Mouse (Mus musculus): ENCODE measurements at regions not wholly inside any gene's neighbourhood (a gene's known extent, or its start where the extent isn't known, plus 50 kb on each side); places are given as distances from the start of the nearest gene placed in this dataset.

- DNase-seq: no peak
Observed at GRCm38 (mm10) chr10:107198460-107198859, 73.0 kb upstream of the Lin7a start.

- no peak for DNase-seq
Observed at GRCm38 (mm10) chr10:107201051-107201450, 70.4 kb upstream of the Lin7a start.

GRCm38 (mm10) chr10:107205085-107205717 is 66.3 kb upstream of the Lin7a start:
- peak; percentile 1 for DNase-seq

GRCm38 (mm10) chr10:107209927-107210326 is 61.6 kb upstream of the Lin7a start:
- no peak for DNase-seq

- DNase-seq: no peak
Observed at GRCm38 (mm10) chr10:107213071-107213470, 58.4 kb upstream of the Lin7a start.

GRCm38 (mm10) chr10:107213541-107214340 is 57.7 kb upstream of the Lin7a start:
- no peak for DNase-seq

GRCm38 (mm10) chr10:107214741-107215230 is 56.7 kb upstream of the Lin7a start:
- no peak for DNase-seq

- no peak for DNase-seq
Observed at GRCm38 (mm10) chr10:107215611-107216520, 55.6 kb upstream of the Lin7a start.

- DNase-seq: no peak
Observed at GRCm38 (mm10) chr10:107216756-107217155, 54.7 kb upstream of the Lin7a start.

- DNase-seq: no peak
Observed at GRCm38 (mm10) chr10:107217376-107218235, 53.9 kb upstream of the Lin7a start.

- DNase-seq: no peak
Observed at GRCm38 (mm10) chr10:107218861-107219430, 52.5 kb upstream of the Lin7a start.

- DNase-seq: no peak
Observed at GRCm38 (mm10) chr10:107219621-107220370, 51.7 kb upstream of the Lin7a start.

- no peak for DNase-seq
Observed at GRCm38 (mm10) chr10:107220501-107220900, 51.0 kb upstream of the Lin7a start.

- no peak for DNase-seq
Observed at GRCm38 (mm10) chr10:107221151-107221650, 50.3 kb upstream of the Lin7a start.

All from adrenal gland, adult 2 months (tissue).